Mouse (Mus musculus): ENCODE measurements around the gene Olfr1122. TPM values are rescaled to one million over a fixed set of nuclear protein-coding genes. Genes with fewer than 3 reads are reported as not detected.
"Not testable (repeated sequence)": the region's sequence is repeated elsewhere in the genome, so short reads cannot be mapped to it uniquely, and the experiment has no call there.

Gene Olfr1122
- polyA plus RNA-seq (2015; fragmentation: Nextera tagmentation; extraction: Ambion mirVana), result not detected in 2 replicates

GRCm38 (mm10) chr2:87385549-87385948 lies at the start of gene Olfr1122:
Olfr1122 (plus strand) TSS chr2:87385849.
- H3K27ac ChIP-seq (ENCODE audit: low read depth, low read length), result no peak within 1 kb of the TSS
- H3K4me1 ChIP-seq (ENCODE audit: control insufficient read depth, insufficient read depth, low read depth, low read length), result no peaks in the 10 kb centered on the region
- H3K27me3 ChIP-seq (replicated peaks; ENCODE audit: control insufficient read depth, insufficient read depth, low read length), result no peaks in the 10 kb centered on the region
- 86% methylated on average over 2 of the region's 2 CpGs for WGBS
- no peaks in the 10 kb centered on the region for H3K36me3 ChIP-seq (ENCODE audit: control insufficient read depth, insufficient read depth, low read length)
- no peak within 1 kb of the TSS for H3K9ac ChIP-seq (ENCODE audit: low read depth, low read length)
- no peak within 1 kb of the TSS for H3K4me2 ChIP-seq (ENCODE audit: low read length)
- ATAC-seq, result no peak
- H3K9me3 ChIP-seq (ENCODE audit: control insufficient read depth, low read length), result no peaks in the 10 kb centered on the region
- no peak within 1 kb of the TSS for H3K4me3 ChIP-seq (ENCODE audit: low read length)

GRCm38 (mm10) chr2:87354515-87354914 lies 31.1 kb upstream of the Olfr1122 start, which contains the start of gene Olfr1120:
Olfr1120 (plus strand) TSS chr2:87354815.
- no peaks in the 10 kb centered on the region for H3K9me3 ChIP-seq (ENCODE audit: control insufficient read depth, low read length)
- no peak within 1 kb of the TSS for H3K9ac ChIP-seq (ENCODE audit: low read depth, low read length)
- H3K4me3 ChIP-seq (ENCODE audit: low read length), result no peak within 1 kb of the TSS
- no peak within 1 kb of the TSS for H3K4me2 ChIP-seq (ENCODE audit: low read length)
- H3K4me1 ChIP-seq (ENCODE audit: control insufficient read depth, insufficient read depth, low read depth, low read length), result no peaks in the 10 kb centered on the region
- H3K36me3 ChIP-seq (ENCODE audit: control insufficient read depth, insufficient read depth, low read length), result no peaks in the 10 kb centered on the region
- no peaks in the 10 kb centered on the region for H3K27me3 ChIP-seq (replicated peaks; ENCODE audit: control insufficient read depth, insufficient read depth, low read length)
- ATAC-seq, result no peak
- no peak within 1 kb of the TSS for H3K27ac ChIP-seq (ENCODE audit: low read depth, low read length)
- 66% methylated on average over 2 of the region's 2 CpGs for WGBS

GRCm38 (mm10) chr2:87360121-87360520 lies 25.5 kb upstream of the Olfr1122 start:
- not testable (repeated sequence) for H3K4me2 ChIP-seq (ENCODE audit: low read length); H3K4me1 ChIP-seq (ENCODE audit: control insufficient read depth, insufficient read depth, low read depth, low read length); H3K9me3 ChIP-seq (ENCODE audit: control insufficient read depth, low read length); H3K27ac ChIP-seq (ENCODE audit: low read depth, low read length); H3K36me3 ChIP-seq (ENCODE audit: control insufficient read depth, insufficient read depth, low read length); ATAC-seq; H3K9ac ChIP-seq (ENCODE audit: low read depth, low read length); H3K4me3 ChIP-seq (ENCODE audit: low read length); H3K27me3 ChIP-seq (replicated peaks; ENCODE audit: control insufficient read depth, insufficient read depth, low read length)
- 92% methylated on average over 2 of the region's 2 CpGs for whole genome bisulfite sequencing

- Histone ChIP-seq H3K27me3 (replicated peaks; ENCODE audit: control insufficient read depth, insufficient read depth, low read length) (no peaks in the 10 kb centered on the region), H3K27ac (ENCODE audit: low read depth, low read length) (no peak within 1 kb of the TSS), H3K4me1 (ENCODE audit: control insufficient read depth, insufficient read depth, low read depth, low read length) (no peaks in the 10 kb centered on the region), H3K9ac (ENCODE audit: low read depth, low read length) (no peak within 1 kb of the TSS), H3K4me2 (ENCODE audit: low read length) (no peak within 1 kb of the TSS), H3K36me3 (ENCODE audit: control insufficient read depth, insufficient read depth, low read length) (no peaks in the 10 kb centered on the region), H3K4me3 (ENCODE audit: low read length) (no peak within 1 kb of the TSS), H3K9me3 (ENCODE audit: control insufficient read depth, low read length) (no peaks in the 10 kb centered on the region)
- ATAC-seq, result no peak
- WGBS, result 42% methylated on average over 1 of the region's 1 CpGs
Observed at GRCm38 (mm10) chr2:87369595-87369994, 16.1 kb upstream of the Olfr1122 start, which contains the start of gene Olfr1121. Olfr1121 (plus strand) TSS chr2:87369895.

GRCm38 (mm10) chr2:87371726-87372125 lies 13.9 kb upstream of the Olfr1122 start:
- no peaks in the 10 kb centered on the region for H3K4me1 ChIP-seq (ENCODE audit: control insufficient read depth, insufficient read depth, low read depth, low read length)
- WGBS, result 85% methylated on average over 4 of the region's 4 CpGs
- no peak overlapping the region for H3K4me3 ChIP-seq (ENCODE audit: low read length)
- H3K36me3 ChIP-seq (ENCODE audit: control insufficient read depth, insufficient read depth, low read length), result no peaks in the 10 kb centered on the region
- H3K9me3 ChIP-seq (ENCODE audit: control insufficient read depth, low read length), result no peaks in the 10 kb centered on the region
- ATAC-seq, result peak; percentile 67
- H3K27me3 ChIP-seq (replicated peaks; ENCODE audit: control insufficient read depth, insufficient read depth, low read length), result no peaks in the 10 kb centered on the region
- no peak overlapping the region for H3K27ac ChIP-seq (ENCODE audit: low read depth, low read length)
- no peak overlapping the region for H3K9ac ChIP-seq (ENCODE audit: low read depth, low read length)
- no peak overlapping the region for H3K4me2 ChIP-seq (ENCODE audit: low read length)

- H3K4me2 ChIP-seq (ENCODE audit: low read length), result no peak overlapping the region
- WGBS, result 84% methylated on average over 2 of the region's 2 CpGs
Observed at GRCm38 (mm10) chr2:87383935-87384334, 1.7 kb upstream of the Olfr1122 start.

GRCm38 (mm10) chr2:87393605-87394004 lies 8.0 kb downstream of the Olfr1122 start:
- H3K27me3 ChIP-seq (replicated peaks; ENCODE audit: control insufficient read depth, insufficient read depth, low read length); H3K4me1 ChIP-seq (ENCODE audit: control insufficient read depth, insufficient read depth, low read depth, low read length); H3K36me3 ChIP-seq (ENCODE audit: control insufficient read depth, insufficient read depth, low read length); H3K4me3 ChIP-seq (ENCODE audit: low read length); H3K4me2 ChIP-seq (ENCODE audit: low read length); H3K9ac ChIP-seq (ENCODE audit: low read depth, low read length); H3K9me3 ChIP-seq (ENCODE audit: control insufficient read depth, low read length); H3K27ac ChIP-seq (ENCODE audit: low read depth, low read length): not testable (repeated sequence)
- 95% methylated on average over 5 of the region's 5 CpGs for WGBS
- 0 out of 2 replicates have a peak, but pooled peaks have one; percentile 40 for ATAC-seq

More at GRCm38 (mm10) chr2:87383935-87384334, 1.7 kb upstream of the Olfr1122 start:
- H3K36me3 ChIP-seq (ENCODE audit: control insufficient read depth, insufficient read depth, low read length), result no peaks in the 10 kb centered on the region
- H3K27me3 ChIP-seq (replicated peaks; ENCODE audit: control insufficient read depth, insufficient read depth, low read length), result no peaks in the 10 kb centered on the region
- no peak overlapping the region for H3K4me3 ChIP-seq (ENCODE audit: low read length)
- no peak for ATAC-seq
- H3K27ac ChIP-seq (ENCODE audit: low read depth, low read length), result no peak overlapping the region
- H3K9ac ChIP-seq (ENCODE audit: low read depth, low read length), result no peak overlapping the region
- H3K9me3 ChIP-seq (ENCODE audit: control insufficient read depth, low read length), result no peaks in the 10 kb centered on the region
- H3K4me1 ChIP-seq (ENCODE audit: control insufficient read depth, insufficient read depth, low read depth, low read length), result no peaks in the 10 kb centered on the region

GRCm38 (mm10) chr2:87394686-87395085 lies 9.0 kb downstream of the Olfr1122 start:
- H3K36me3 ChIP-seq (ENCODE audit: control insufficient read depth, insufficient read depth, low read length); H3K9me3 ChIP-seq (ENCODE audit: control insufficient read depth, low read length); H3K4me3 ChIP-seq (ENCODE audit: low read length); H3K9ac ChIP-seq (ENCODE audit: low read depth, low read length); H3K4me1 ChIP-seq (ENCODE audit: control insufficient read depth, insufficient read depth, low read depth, low read length); H3K4me2 ChIP-seq (ENCODE audit: low read length); H3K27me3 ChIP-seq (replicated peaks; ENCODE audit: control insufficient read depth, insufficient read depth, low read length); H3K27ac ChIP-seq (ENCODE audit: low read depth, low read length): not testable (repeated sequence)
- ATAC-seq, result peak; percentile 73
- 81% methylated on average over 7 of the region's 7 CpGs for WGBS

- Histone ChIP-seq H3K27me3 (replicated peaks; ENCODE audit: control insufficient read depth, insufficient read depth, low read length) (no peaks in the 10 kb centered on the region), H3K9ac (ENCODE audit: low read depth, low read length) (no peak within 1 kb of the TSS), H3K9me3 (ENCODE audit: control insufficient read depth, low read length) (no peaks in the 10 kb centered on the region), H3K4me2 (ENCODE audit: low read length) (no peak within 1 kb of the TSS), H3K27ac (ENCODE audit: low read depth, low read length) (no peak within 1 kb of the TSS), H3K4me1 (ENCODE audit: control insufficient read depth, insufficient read depth, low read depth, low read length) (no peaks in the 10 kb centered on the region), H3K4me3 (ENCODE audit: low read length) (no peak within 1 kb of the TSS), H3K36me3 (ENCODE audit: control insufficient read depth, insufficient read depth, low read length) (no peaks in the 10 kb centered on the region)
- WGBS, result 84% methylated on average over 1 of the region's 1 CpGs
- ATAC-seq, result no peak
Observed at GRCm38 (mm10) chr2:87416335-87416734, 30.7 kb downstream of the Olfr1122 start, which contains the start of gene Olfr1123. Olfr1123 (plus strand) TSS chr2:87416635.

- 85% methylated on average over 1 of the region's 1 CpGs for WGBS
- Histone ChIP-seq H3K27me3 (replicated peaks; ENCODE audit: control insufficient read depth, insufficient read depth, low read length) (no peaks in the 10 kb centered on the region), H3K27ac (ENCODE audit: low read depth, low read length) (no peak within 1 kb of the TSS), H3K36me3 (ENCODE audit: control insufficient read depth, insufficient read depth, low read length) (no peaks in the 10 kb centered on the region), H3K4me1 (ENCODE audit: control insufficient read depth, insufficient read depth, low read depth, low read length) (no peaks in the 10 kb centered on the region), H3K9ac (ENCODE audit: low read depth, low read length) (no peak within 1 kb of the TSS), H3K4me2 (ENCODE audit: low read length) (no peak within 1 kb of the TSS), H3K9me3 (ENCODE audit: control insufficient read depth, low read length) (no peaks in the 10 kb centered on the region), H3K4me3 (ENCODE audit: low read length) (no peak within 1 kb of the TSS)
- no peak for ATAC-seq
Observed at GRCm38 (mm10) chr2:87429975-87430374, 44.3 kb downstream of the Olfr1122 start, which contains the start of gene Olfr1124. Olfr1124 (plus strand) TSS chr2:87430275.
